Mouse (Mus musculus) ES-Bruce4 (cell line): ENCODE measurements around the gene Eif4enif1. TPM values are rescaled to one million over a fixed set of nuclear protein-coding genes. Genes with fewer than 3 reads are reported as not detected.
"Not testable (repeated sequence)": the region's sequence is repeated elsewhere in the genome, so short reads cannot be mapped to it uniquely, and the experiment has no call there.

Source experiments
- H3K27ac ChIP-seq: 2 replicates; pipeline ENCODE4 v1.5.1; 2012; ENCODE audit warnings: low read length, inconsistent platforms; ENCODE audit not compliant: insufficient read depth
- H3K27me3 ChIP-seq: 2 replicates; pipeline ENCODE4 v1.6.1; 2012; ENCODE audit warnings: mild to moderate bottlenecking, low read length, inconsistent platforms; ENCODE audit not compliant: control insufficient read depth, poor library complexity, insufficient read depth, severe bottlenecking
- H3K36me3 ChIP-seq: 2 replicates; pipeline ENCODE4 v1.6.1; 2012; ENCODE audit warnings: inconsistent platforms, mild to moderate bottlenecking, low read length, moderate library complexity; ENCODE audit not compliant: control insufficient read depth, poor library complexity, insufficient read depth, severe bottlenecking
- H3K4me1 ChIP-seq: one replicate; pipeline ENCODE4 v1.8.1; 2011; ENCODE audit warnings: low read length; ENCODE audit not compliant: control insufficient read depth, insufficient read depth
- H3K4me3 ChIP-seq: 2 replicates; pipeline ENCODE4 v1.5.1; 2011; ENCODE audit warnings: low read depth, mild to moderate bottlenecking, low read length
- H3K9ac ChIP-seq: 2 replicates; pipeline ENCODE4 v1.6.1; 2012; ENCODE audit warnings: low read depth, mild to moderate bottlenecking, inconsistent platforms; ENCODE audit not compliant: poor library complexity, severe bottlenecking
- H3K9me3 ChIP-seq: replicated peaks from 2 replicates; pipeline ENCODE4 v1.6.1; 2012; ENCODE audit warnings: mild to moderate bottlenecking, low read length, inconsistent platforms; ENCODE audit not compliant: control insufficient read depth, poor library complexity, insufficient read depth, severe bottlenecking
- polyA plus RNA-seq: library from polyadenylated mRNA; stranded (reverse); fragments of >200 nt; gene quantifications from 2 replicates; pipeline ENCODE4 v1.2.4, GENCODE M21; 2011; ENCODE audit warnings: low read depth; ENCODE audit not compliant: missing spikeins, insufficient read depth, insufficient read length

Eif4enif1 gene
- polyA plus RNA-seq, 1 experiment, result 99.9 TPM

DNA sequence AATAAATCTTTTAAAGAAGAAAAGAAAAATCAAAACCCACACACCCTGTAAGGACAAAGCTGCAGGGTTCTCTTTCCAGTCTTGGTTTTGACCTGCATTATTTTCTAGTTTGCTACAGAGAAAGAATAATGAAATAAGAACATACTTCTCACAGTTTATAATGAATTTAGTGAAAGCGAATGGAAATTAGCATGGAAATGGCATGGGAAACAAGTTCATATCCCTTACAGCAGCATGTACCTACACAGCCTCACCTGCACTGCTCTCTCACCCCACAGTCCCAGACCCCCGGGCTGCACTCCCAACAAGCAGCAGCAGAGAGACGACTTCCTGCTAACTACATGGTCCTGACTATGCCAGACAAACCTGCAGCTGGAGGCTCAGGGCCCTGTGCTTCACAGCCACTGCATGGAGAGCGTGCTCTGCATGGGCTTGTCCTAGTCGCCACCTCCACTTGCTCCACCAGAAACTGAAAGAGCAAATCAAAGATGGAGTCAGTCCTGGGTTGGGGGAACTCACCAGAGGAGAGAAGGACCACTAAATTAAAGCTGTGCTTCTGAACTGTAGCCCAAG is 36.9 kb upstream of the Eif4enif1 start:
- H3K9me3 ChIP-seq, H3K4me3 ChIP-seq, H3K9ac ChIP-seq, H3K4me1 ChIP-seq, H3K36me3 ChIP-seq, H3K27ac ChIP-seq, H3K27me3 ChIP-seq: not testable (repeated sequence)

DNA sequence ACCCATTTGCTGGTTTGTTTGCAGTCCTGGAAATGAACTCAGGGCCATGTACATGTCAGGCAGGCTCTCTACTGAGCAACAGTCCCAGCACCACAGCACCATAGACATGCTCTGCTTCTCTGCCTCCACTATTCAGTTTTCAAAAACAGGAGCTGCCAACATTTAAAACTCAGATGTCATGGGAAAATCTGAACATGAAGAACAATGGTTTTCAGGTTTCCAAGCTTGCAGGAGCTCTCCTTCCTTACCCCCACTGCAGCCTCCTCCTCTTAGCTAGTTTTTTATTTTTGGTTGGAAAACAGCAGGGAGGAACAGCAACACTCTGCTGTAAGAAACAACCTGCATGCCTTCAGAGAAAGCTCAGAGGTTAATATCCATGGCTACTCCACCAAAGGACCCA is 35.9 kb upstream of the Eif4enif1 start:
- H3K36me3 ChIP-seq, H3K27me3 ChIP-seq, H3K4me3 ChIP-seq, H3K27ac ChIP-seq, H3K4me1 ChIP-seq, H3K9ac ChIP-seq, H3K9me3 ChIP-seq: not testable (repeated sequence)

DNA sequence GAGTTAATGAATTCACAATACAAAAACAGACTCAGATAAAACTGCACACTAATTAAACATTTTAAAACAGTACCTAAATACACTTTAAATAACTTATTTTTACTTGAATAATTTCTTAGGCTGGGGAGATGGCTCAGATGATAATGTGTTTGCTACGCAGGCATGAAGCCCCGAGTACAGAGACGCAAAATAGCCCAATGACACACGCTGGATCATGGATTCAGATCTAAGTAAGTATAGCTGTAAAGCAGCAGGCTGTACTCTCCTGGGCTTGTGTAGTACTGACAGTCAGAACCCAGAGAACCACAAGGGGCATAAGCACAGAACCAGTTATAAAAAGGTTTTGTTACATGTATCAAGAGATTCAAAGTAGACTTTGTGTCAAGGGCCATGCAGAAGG is 35.1 kb upstream of the Eif4enif1 start:
- H3K36me3 ChIP-seq, H3K27me3 ChIP-seq, H3K9me3 ChIP-seq, H3K4me1 ChIP-seq, H3K27ac ChIP-seq, H3K4me3 ChIP-seq, H3K9ac ChIP-seq: not testable (repeated sequence)

GRCm38 (mm10) chr11:3167571-3168001 is 34.6 kb upstream of the Eif4enif1 start:
- not testable (repeated sequence) for H3K4me1 ChIP-seq, H3K4me3 ChIP-seq, H3K27ac ChIP-seq, H3K27me3 ChIP-seq, H3K36me3 ChIP-seq, H3K9ac ChIP-seq, H3K9me3 ChIP-seq

- H3K9ac ChIP-seq, H3K4me3 ChIP-seq, H3K4me1 ChIP-seq, H3K9me3 ChIP-seq, H3K36me3 ChIP-seq, H3K27me3 ChIP-seq, H3K27ac ChIP-seq: not testable (repeated sequence)
Observed at GRCm38 (mm10) chr11:3169042-3169441, 33.1 kb upstream of the Eif4enif1 start.

DNA sequence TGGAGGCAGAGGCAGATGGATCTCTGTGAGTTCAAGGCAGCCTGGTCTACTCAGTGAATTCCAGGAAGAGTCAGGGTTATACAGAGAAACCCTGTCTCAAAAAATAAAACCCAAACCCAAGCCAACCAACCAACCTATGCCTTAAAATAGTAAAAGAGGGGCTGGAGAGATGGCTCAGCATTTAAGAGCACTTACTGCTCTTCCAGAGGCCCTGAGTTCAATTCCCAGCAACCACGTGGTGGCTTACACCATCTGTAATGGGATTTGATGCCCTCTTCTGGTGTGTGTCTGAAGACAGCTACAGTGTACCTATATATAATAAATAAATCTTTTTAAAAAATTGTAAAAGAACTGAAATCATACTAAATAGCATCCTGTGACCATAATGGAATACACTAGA is 30.3 kb upstream of the Eif4enif1 start:
- H3K4me1 ChIP-seq, H3K4me3 ChIP-seq, H3K27ac ChIP-seq, H3K36me3 ChIP-seq, H3K9me3 ChIP-seq, H3K27me3 ChIP-seq, H3K9ac ChIP-seq: not testable (repeated sequence)

- H3K4me1 ChIP-seq, H3K4me3 ChIP-seq, H3K9me3 ChIP-seq, H3K27ac ChIP-seq, H3K27me3 ChIP-seq, H3K36me3 ChIP-seq, H3K9ac ChIP-seq: not testable (repeated sequence)
Observed at GRCm38 (mm10) chr11:3172526-3172925, 29.7 kb upstream of the Eif4enif1 start.

DNA sequence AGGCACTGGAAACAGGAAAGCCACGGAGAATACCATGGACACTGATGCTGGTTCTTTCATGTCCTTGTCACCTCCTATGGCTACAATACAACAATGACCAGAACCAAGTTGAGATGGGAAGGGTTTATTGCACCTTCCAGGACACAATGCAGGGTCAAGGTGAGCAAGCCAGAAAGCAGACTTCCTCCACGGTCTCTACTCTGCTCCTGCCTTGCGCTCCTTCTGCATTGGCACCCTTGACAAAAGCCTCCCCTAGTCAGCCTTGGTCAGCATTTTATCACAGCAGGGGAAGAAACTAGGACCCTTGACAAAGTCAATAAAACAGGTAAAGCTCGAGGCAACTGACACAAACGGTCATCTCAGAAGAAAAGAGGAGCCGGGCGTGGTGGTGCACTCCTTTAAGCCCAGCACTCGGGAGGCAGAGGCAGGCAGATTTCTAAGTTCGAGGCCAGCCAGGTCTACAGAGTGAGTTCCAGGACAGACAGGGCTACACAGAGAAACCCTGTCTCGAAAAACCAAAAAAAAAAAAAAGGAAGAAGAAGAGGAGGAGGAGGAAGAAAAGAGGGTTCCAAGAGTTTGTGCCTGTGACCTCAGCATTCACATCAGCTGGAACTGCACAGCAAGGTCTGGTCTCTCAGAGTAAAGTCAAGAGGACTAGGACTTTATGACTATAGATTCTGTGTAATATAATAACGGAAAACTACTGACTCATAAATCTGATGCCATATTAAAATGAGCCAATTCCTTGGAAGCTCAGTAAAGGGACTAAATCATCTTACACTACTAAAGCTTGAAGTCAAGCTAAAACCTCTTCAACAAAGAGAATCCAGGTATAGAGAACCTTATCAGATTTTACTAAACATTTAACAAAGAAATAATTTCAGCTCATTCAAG is 28.5 kb upstream of the Eif4enif1 start:
- H3K4me1 ChIP-seq, H3K9ac ChIP-seq, H3K36me3 ChIP-seq, H3K4me3 ChIP-seq, H3K9me3 ChIP-seq, H3K27ac ChIP-seq, H3K27me3 ChIP-seq: not testable (repeated sequence)

- not testable (repeated sequence) for H3K4me1 ChIP-seq, H3K27me3 ChIP-seq, H3K27ac ChIP-seq
Observed at GRCm38 (mm10) chr11:3178968-3179725, 23.0 kb upstream of the Eif4enif1 start.

More at GRCm38 (mm10) chr11:3178968-3179725, 23.0 kb upstream of the Eif4enif1 start:
- H3K9me3 ChIP-seq, H3K4me3 ChIP-seq, H3K9ac ChIP-seq, H3K36me3 ChIP-seq: not testable (repeated sequence)
